Mouse (Mus musculus): ENCODE data around the gene Ext2. TPM values are rescaled to one million over a fixed set of nuclear protein-coding genes. Genes with fewer than 3 reads are reported as not detected.
A peak's percentile ranks its signal among the peaks of the same experiment; 100 is the strongest.

Ext2 gene
- polyA plus RNA-seq, 1 experiment from 2014 or later: 81.5 TPM

- no peak overlapping the region for H3K4me2 ChIP-seq (ENCODE audit: low read depth, low read length)
- H3K27me3 ChIP-seq (replicated peaks; ENCODE audit: control insufficient read depth, insufficient read depth, low read length): no peaks in the 10 kb centered on the region
- H3K4me3 ChIP-seq (ENCODE audit: low read length): no peak overlapping the region
- H3K9ac ChIP-seq (ENCODE audit: low read depth, low read length): no peak overlapping the region
- no peaks in the 10 kb centered on the region for H3K36me3 ChIP-seq (ENCODE audit: control insufficient read depth, insufficient read depth, low read length)
- WGBS: 64% methylated on average over 6 of the region's 6 CpGs
- H3K9me3 ChIP-seq (ENCODE audit: control insufficient read depth, low read length): no peaks in the 10 kb centered on the region
- no peaks in the 10 kb centered on the region for H3K4me1 ChIP-seq (ENCODE audit: control insufficient read depth, insufficient read depth, low read length)
- H3K27ac ChIP-seq (ENCODE audit: low read length): no peak overlapping the region
- no peak for ATAC-seq
These were observed 64.1 kb downstream of the Ext2 start for GRCm38 (mm10) chr2:93758298-93758697.

DNA sequence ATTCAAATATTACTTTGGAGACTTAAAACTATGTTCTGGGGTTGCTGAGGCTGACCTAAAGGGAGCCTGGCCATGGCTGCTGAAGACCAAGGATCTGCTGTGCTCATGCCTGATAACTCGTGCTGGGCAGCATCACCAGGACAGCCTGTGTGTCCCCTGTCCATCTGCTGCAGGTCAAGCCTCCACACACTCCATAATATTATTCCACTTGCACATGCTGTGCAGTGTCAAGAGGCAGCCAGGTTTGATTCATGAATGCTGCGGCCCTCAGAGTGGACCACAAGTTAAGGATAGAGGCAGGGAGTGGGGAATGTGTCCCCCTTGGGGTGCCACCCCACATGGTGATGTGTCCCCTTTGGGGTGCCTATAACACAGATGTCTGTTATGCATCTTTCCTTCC lies 68.0 kb downstream of the Ext2 start:
- no peak for ATAC-seq
- no peak overlapping the region for H3K4me3 ChIP-seq (ENCODE audit: low read length)
- 80% methylated on average over 2 of the region's 2 CpGs for WGBS
- no peak overlapping the region for H3K9ac ChIP-seq (ENCODE audit: low read depth, low read length)
- no peak overlapping the region for H3K4me2 ChIP-seq (ENCODE audit: low read depth, low read length)
- H3K27ac ChIP-seq (ENCODE audit: low read length): no peak overlapping the region
- no peaks in the 10 kb centered on the region for H3K27me3 ChIP-seq (replicated peaks; ENCODE audit: control insufficient read depth, insufficient read depth, low read length)
- H3K4me1 ChIP-seq (ENCODE audit: control insufficient read depth, insufficient read depth, low read length): no peaks in the 10 kb centered on the region
- H3K9me3 ChIP-seq (ENCODE audit: control insufficient read depth, low read length): no peaks in the 10 kb centered on the region
- no peaks in the 10 kb centered on the region for H3K36me3 ChIP-seq (ENCODE audit: control insufficient read depth, insufficient read depth, low read length)

DNA sequence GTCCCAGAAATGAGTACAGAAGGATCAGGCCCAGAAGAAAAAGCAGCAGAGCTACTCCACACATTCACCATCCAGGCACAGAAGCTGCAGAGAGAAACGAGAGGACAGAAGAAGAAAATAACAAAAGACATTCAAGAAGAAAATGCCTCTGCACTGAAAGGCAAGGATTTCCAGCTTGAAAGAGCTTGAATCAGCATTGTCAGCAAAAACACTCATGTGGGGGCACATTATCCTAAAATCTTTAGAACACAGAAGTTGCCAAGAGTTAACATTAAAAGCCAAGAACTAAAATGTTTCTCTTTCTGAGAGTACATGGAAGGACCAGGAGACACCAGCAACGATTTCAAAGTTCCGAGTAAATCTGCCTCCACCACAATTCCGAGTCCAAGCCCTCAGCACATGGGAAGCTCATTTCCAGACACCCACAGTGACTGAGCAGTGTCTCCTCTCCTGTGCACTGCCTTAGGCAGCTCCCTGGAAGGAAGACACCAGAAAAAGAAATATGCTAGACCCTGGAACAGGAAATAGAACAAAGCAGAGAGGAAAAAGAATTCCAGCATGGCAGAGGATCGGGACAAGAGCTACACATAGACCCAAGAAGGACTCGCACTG lies 69.1 kb downstream of the Ext2 start:
- Histone ChIP-seq H3K4me1 (ENCODE audit: control insufficient read depth, insufficient read depth, low read length) (no peaks in the 10 kb centered on the region), H3K27me3 (replicated peaks; ENCODE audit: control insufficient read depth, insufficient read depth, low read length) (no peaks in the 10 kb centered on the region), H3K9ac (ENCODE audit: low read depth, low read length) (no peak overlapping the region), H3K4me2 (ENCODE audit: low read depth, low read length) (no peak overlapping the region), H3K4me3 (ENCODE audit: low read length) (no peak overlapping the region), H3K36me3 (ENCODE audit: control insufficient read depth, insufficient read depth, low read length) (no peaks in the 10 kb centered on the region), H3K9me3 (ENCODE audit: control insufficient read depth, low read length) (no peaks in the 10 kb centered on the region), H3K27ac (ENCODE audit: low read length) (no peak overlapping the region)
- no peak for ATAC-seq
- 84% methylated on average over 6 of the region's 6 CpGs for WGBS

GRCm38 (mm10) chr2:93749709-93750108 lies 72.7 kb downstream of the Ext2 start:
- 77% methylated on average over 4 of the region's 4 CpGs for WGBS
- Histone ChIP-seq H3K36me3 (ENCODE audit: control insufficient read depth, insufficient read depth, low read length) (no peaks in the 10 kb centered on the region), H3K9ac (ENCODE audit: low read depth, low read length) (no peak overlapping the region), H3K9me3 (ENCODE audit: control insufficient read depth, low read length) (no peaks in the 10 kb centered on the region), H3K27ac (ENCODE audit: low read length) (no peak overlapping the region), H3K4me3 (ENCODE audit: low read length) (no peak overlapping the region), H3K4me2 (ENCODE audit: low read depth, low read length) (no peak overlapping the region), H3K27me3 (replicated peaks; ENCODE audit: control insufficient read depth, insufficient read depth, low read length) (no peaks in the 10 kb centered on the region), H3K4me1 (ENCODE audit: control insufficient read depth, insufficient read depth, low read length) (peaks cover 13% of the 10 kb centered on the region)
- no peak for ATAC-seq

GRCm38 (mm10) chr2:93747538-93748126 lies 74.7 kb downstream of the Ext2 start:
- H3K9me3 ChIP-seq (ENCODE audit: control insufficient read depth, low read length): no peaks in the 10 kb centered on the region
- WGBS: 85% methylated on average over 5 of the region's 5 CpGs
- no peak for ATAC-seq
- H3K4me2 ChIP-seq (ENCODE audit: low read depth, low read length): no peak overlapping the region
- no peaks in the 10 kb centered on the region for H3K36me3 ChIP-seq (ENCODE audit: control insufficient read depth, insufficient read depth, low read length)
- H3K4me1 ChIP-seq (ENCODE audit: control insufficient read depth, insufficient read depth, low read length): peaks cover 17% of the 10 kb centered on the region
- no peak overlapping the region for H3K9ac ChIP-seq (ENCODE audit: low read depth, low read length)
- no peaks in the 10 kb centered on the region for H3K27me3 ChIP-seq (replicated peaks; ENCODE audit: control insufficient read depth, insufficient read depth, low read length)
- H3K4me3 ChIP-seq (ENCODE audit: low read length): no peak overlapping the region
- 0 out of 2 replicates have a peak overlapping the region, but pooled peaks have one; percentile 53 for H3K27ac ChIP-seq (ENCODE audit: low read length)

- H3K9ac ChIP-seq (ENCODE audit: low read depth, low read length): no peak overlapping the region; the same call in 1 of the 2 replicates
- no peaks in the 10 kb centered on the region for H3K36me3 ChIP-seq (ENCODE audit: control insufficient read depth, insufficient read depth, low read length)
- peak overlapping the region; percentile 7; the same call in 1 of the 2 replicates for H3K4me2 ChIP-seq (ENCODE audit: low read depth, low read length)
- H3K27me3 ChIP-seq (replicated peaks; ENCODE audit: control insufficient read depth, insufficient read depth, low read length): no peaks in the 10 kb centered on the region
- H3K4me3 ChIP-seq (ENCODE audit: low read length): no peak overlapping the region
- peak; percentile 73 for ATAC-seq
- peaks cover 17% of the 10 kb centered on the region for H3K4me1 ChIP-seq (ENCODE audit: control insufficient read depth, insufficient read depth, low read length)
- 58% methylated on average over 4 of the region's 4 CpGs for WGBS
- H3K27ac ChIP-seq (ENCODE audit: low read length): peak overlapping the region; percentile 69; the same call in 1 of the 2 replicates
- no peaks in the 10 kb centered on the region for H3K9me3 ChIP-seq (ENCODE audit: control insufficient read depth, low read length)
These were observed 75.7 kb downstream of the Ext2 start for GRCm38 (mm10) chr2:93746620-93747019.

DNA sequence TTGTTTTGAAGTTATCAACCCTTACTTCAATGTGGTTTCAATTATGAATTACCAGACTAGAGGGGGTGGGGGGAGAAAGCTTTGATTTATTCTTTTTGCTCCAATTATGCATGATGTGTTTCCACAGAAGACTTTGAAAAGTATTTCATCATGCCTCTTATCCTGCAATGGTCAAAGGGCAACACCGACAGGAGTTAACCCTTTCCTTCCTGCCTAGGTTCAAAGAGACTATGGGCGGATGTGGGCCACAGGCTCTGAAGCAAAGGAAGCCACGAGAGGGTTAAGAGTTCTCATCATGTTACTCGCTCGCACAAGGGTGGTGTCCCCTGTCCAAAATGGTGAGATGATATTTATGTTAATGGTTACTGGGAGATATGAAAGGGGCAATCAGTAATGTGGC lies 76.2 kb downstream of the Ext2 start:
- no peaks in the 10 kb centered on the region for H3K9me3 ChIP-seq (ENCODE audit: control insufficient read depth, low read length)
- WGBS: 59% methylated on average over 5 of the region's 5 CpGs
- ATAC-seq: peak; percentile 83
- H3K4me2 ChIP-seq (ENCODE audit: low read depth, low read length): peak overlapping the region; percentile 7; the same call in 1 of the 2 replicates
- H3K27ac ChIP-seq (ENCODE audit: low read length): peak overlapping the region; percentile 69; the same call in 1 of the 2 replicates
- no peaks in the 10 kb centered on the region for H3K27me3 ChIP-seq (replicated peaks; ENCODE audit: control insufficient read depth, insufficient read depth, low read length)
- H3K9ac ChIP-seq (ENCODE audit: low read depth, low read length): no peak overlapping the region
- no peak overlapping the region for H3K4me3 ChIP-seq (ENCODE audit: low read length)
- H3K36me3 ChIP-seq (ENCODE audit: control insufficient read depth, insufficient read depth, low read length): no peaks in the 10 kb centered on the region
- H3K4me1 ChIP-seq (ENCODE audit: control insufficient read depth, insufficient read depth, low read length): peaks cover 17% of the 10 kb centered on the region

- peaks cover 17% of the 10 kb centered on the region for H3K4me1 ChIP-seq (ENCODE audit: control insufficient read depth, insufficient read depth, low read length)
- no peak overlapping the region for H3K4me3 ChIP-seq (ENCODE audit: low read length)
- WGBS: 56% methylated on average over 9 of the region's 9 CpGs
- H3K9ac ChIP-seq (ENCODE audit: low read depth, low read length): no peak overlapping the region
- no peaks in the 10 kb centered on the region for H3K36me3 ChIP-seq (ENCODE audit: control insufficient read depth, insufficient read depth, low read length)
- no peak overlapping the region for H3K4me2 ChIP-seq (ENCODE audit: low read depth, low read length)
- no peaks in the 10 kb centered on the region for H3K27me3 ChIP-seq (replicated peaks; ENCODE audit: control insufficient read depth, insufficient read depth, low read length)
- H3K9me3 ChIP-seq (ENCODE audit: control insufficient read depth, low read length): no peaks in the 10 kb centered on the region
- peak overlapping the region; percentile 1; the same call in 1 of the 2 replicates for H3K27ac ChIP-seq (ENCODE audit: low read length)
- peak; percentile 3; the same call in 1 of the 2 replicates for ATAC-seq
These were observed 76.6 kb downstream of the Ext2 start for GRCm38 (mm10) chr2:93745741-93746140.

- WGBS: 45% methylated on average over 11 of the region's 11 CpGs
- no peak overlapping the region for H3K4me2 ChIP-seq (ENCODE audit: low read depth, low read length)
- ATAC-seq: no peak
- H3K36me3 ChIP-seq (ENCODE audit: control insufficient read depth, insufficient read depth, low read length): no peaks in the 10 kb centered on the region
- H3K27ac ChIP-seq (ENCODE audit: low read length): 0 out of 2 replicates have a peak overlapping the region, but pooled peaks have one; percentile 26
- no peaks in the 10 kb centered on the region for H3K9me3 ChIP-seq (ENCODE audit: control insufficient read depth, low read length)
- no peak overlapping the region for H3K4me3 ChIP-seq (ENCODE audit: low read length)
- peaks cover 19% of the 10 kb centered on the region for H3K4me1 ChIP-seq (ENCODE audit: control insufficient read depth, insufficient read depth, low read length)
- no peak overlapping the region for H3K9ac ChIP-seq (ENCODE audit: low read depth, low read length)
- H3K27me3 ChIP-seq (replicated peaks; ENCODE audit: control insufficient read depth, insufficient read depth, low read length): no peaks in the 10 kb centered on the region
These were observed 77.8 kb downstream of the Ext2 start for GRCm38 (mm10) chr2:93744346-93745229.
